Comparison of ENCODE assay signal across 8 mouse cellular contexts in the genomic region with DNA sequence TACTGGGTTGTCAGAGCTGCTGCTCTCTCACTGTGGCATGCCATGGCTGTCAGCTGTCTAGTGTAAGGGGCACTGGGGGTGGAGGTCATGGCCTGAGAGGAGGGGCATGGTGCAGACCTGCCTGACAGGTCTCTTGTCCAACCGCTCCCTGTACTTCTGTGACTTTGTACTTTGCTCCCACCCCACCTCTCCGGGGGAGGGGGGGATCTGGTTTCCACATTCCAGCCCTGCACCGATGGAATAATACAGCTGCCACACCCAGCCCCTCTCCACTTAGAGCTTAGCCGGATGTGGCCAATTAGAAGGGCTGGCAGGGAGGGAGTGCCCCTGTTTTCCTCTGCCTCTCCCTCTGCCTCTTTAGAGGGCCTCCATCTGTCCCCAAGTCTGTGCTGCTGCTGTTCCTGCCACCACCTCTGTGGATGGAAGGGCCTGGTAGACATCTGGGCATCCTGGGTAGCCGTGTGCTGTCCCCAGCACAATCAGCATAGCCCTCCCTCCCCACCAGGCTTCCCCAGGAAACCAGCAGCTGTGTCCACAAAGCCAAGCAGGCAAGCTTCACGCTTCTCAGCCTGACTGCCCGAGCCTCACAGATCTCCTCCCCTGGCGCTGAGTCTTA. TPM values are rescaled to one million over a fixed set of nuclear protein-coding genes. Genes with fewer than 3 reads are reported as not detected.
DNase-seq lines count a peak whose midpoint lies in the region; ATAC-seq lines count a peak whose summit lies in the region.

No protein-coding gene starts in this region.

- H3K9me3 ChIP-seq in midbrain, embryonic 12.5 days = no peaks in the 10 kb centered on the region
- no peaks in the 10 kb centered on the region for H3K9me3 ChIP-seq in midbrain, embryonic 15.5 days
- no peaks in the 10 kb centered on the region for H3K9me3 ChIP-seq in hindbrain, embryonic 11.5 days (ENCODE audit: control insufficient read depth, low read length)
- no peaks in the 10 kb centered on the region for H3K9me3 ChIP-seq in limb, embryonic 13.5 days

- H3K9ac ChIP-seq in midbrain, embryonic 12.5 days (replicated peaks) = no peak overlapping the region
- H3K9ac ChIP-seq in midbrain, embryonic 15.5 days = no peak overlapping the region
- H3K9ac ChIP-seq in hindbrain, embryonic 11.5 days (ENCODE audit: low read depth, low read length) = no peak overlapping the region
- peak overlapping the region; percentile 26 for H3K9ac ChIP-seq in limb, embryonic 13.5 days

- no peaks in the 10 kb centered on the region for H3K27me3 ChIP-seq in midbrain, embryonic 12.5 days
- no peaks in the 10 kb centered on the region for H3K27me3 ChIP-seq in midbrain, embryonic 15.5 days (replicated peaks)
- H3K27me3 ChIP-seq in hindbrain, embryonic 11.5 days (ENCODE audit: control insufficient read depth, insufficient read depth, low read length) = no peaks in the 10 kb centered on the region
- no peaks in the 10 kb centered on the region for H3K27me3 ChIP-seq in limb, embryonic 13.5 days

- ATAC-seq in midbrain, embryonic 12.5 days (ENCODE audit: low FRiP score, low read depth) = no peak
- no peak for ATAC-seq in midbrain, embryonic 15.5 days (replicated peaks)
- no peak for ATAC-seq in hindbrain, embryonic 11.5 days (ENCODE audit: low FRiP score)
- ATAC-seq in limb, embryonic 13.5 days (ENCODE audit: low FRiP score, low read depth) = peak; percentile 63; the same call in 1 of the 2 replicates

- H3K4me3 ChIP-seq in midbrain, embryonic 12.5 days = no peak overlapping the region
- H3K4me3 ChIP-seq in midbrain, embryonic 15.5 days = no peak overlapping the region
- H3K4me3 ChIP-seq in hindbrain, embryonic 11.5 days (ENCODE audit: low read depth, low read length) = no peak overlapping the region
- no peak overlapping the region for H3K4me3 ChIP-seq in limb, embryonic 13.5 days

- no peak overlapping the region for H3K4me2 ChIP-seq in midbrain, embryonic 12.5 days (replicated peaks)
- no peak overlapping the region for H3K4me2 ChIP-seq in midbrain, embryonic 15.5 days
- no peak overlapping the region for H3K4me2 ChIP-seq in hindbrain, embryonic 11.5 days (replicated peaks; ENCODE audit: low read depth, low read length)
- H3K4me2 ChIP-seq in limb, embryonic 13.5 days (replicated peaks) = 0 out of 2 replicates have a peak overlapping the region, but pooled peaks have one; percentile 7

- H3K36me3 ChIP-seq in midbrain, embryonic 12.5 days = peaks cover 92% of the 10 kb centered on the region
- H3K36me3 ChIP-seq in midbrain, embryonic 15.5 days (replicated peaks) = peaks cover 30% of the 10 kb centered on the region
- peaks cover 17% of the 10 kb centered on the region for H3K36me3 ChIP-seq in hindbrain, embryonic 11.5 days (ENCODE audit: control insufficient read depth, insufficient read depth, low read length)
- H3K36me3 ChIP-seq in limb, embryonic 13.5 days = peaks cover 91% of the 10 kb centered on the region

- H3K4me1 ChIP-seq in midbrain, embryonic 12.5 days = 0 out of 2 replicates have a peak, but pooled peaks cover 6% of the 10 kb centered on the region
- H3K4me1 ChIP-seq in midbrain, embryonic 15.5 days = no peaks in the 10 kb centered on the region
- 0 out of 2 replicates have a peak, but pooled peaks cover 3% of the 10 kb centered on the region for H3K4me1 ChIP-seq in hindbrain, embryonic 11.5 days (replicated peaks; ENCODE audit: control insufficient read depth, insufficient read depth, low read length)
- H3K4me1 ChIP-seq in limb, embryonic 13.5 days = peaks cover 21% of the 10 kb centered on the region

- peak overlapping the region; percentile 43 for H3K27ac ChIP-seq in midbrain, embryonic 12.5 days (replicated peaks)
- H3K27ac ChIP-seq in midbrain, embryonic 15.5 days = no peak overlapping the region
- H3K27ac ChIP-seq in hindbrain, embryonic 11.5 days (ENCODE audit: low read depth, low read length) = peak overlapping the region; percentile 20; the same call in 1 of the 2 replicates
- H3K27ac ChIP-seq in limb, embryonic 13.5 days = peak overlapping the region; percentile 58; the same call in 1 of the 2 replicates

- intact Hi-C loops in left cerebral cortex, postnatal 25 days (cut with DNase I) = no loop called here

- peak; percentile 38 for DNase-seq in hindbrain, embryonic 11.5 days (ENCODE audit: low spot score)
- DNase-seq in retina, embryonic 14.5 days (ENCODE audit: low spot score) = peak; percentile 26
- no peak for DNase-seq in cerebellum, postnatal 10 days
- DNase-seq in left cerebral cortex, postnatal 25 days (ENCODE audit: low spot score in 2 of 2) = no peak
- no peak for DNase-seq in gastrocnemius, adult 18-20 months (ENCODE audit: low spot score)

- 38% methylated on average over 8 of the region's 8 CpGs for WGBS in midbrain, embryonic 12.5 days
- WGBS in midbrain, embryonic 15.5 days = 41% methylated on average over 8 of the region's 8 CpGs
- WGBS in hindbrain, embryonic 11.5 days = 48% methylated on average over 8 of the region's 8 CpGs
- 21% methylated on average over 8 of the region's 8 CpGs for WGBS in limb, embryonic 13.5 days

RNA-seq across cellular contexts. Expression of a gene that starts 14.1 kb away (rescaled TPM):
- 11.8 and 13.1 TPM in 2 replicates for polyA plus RNA-seq in midbrain, embryonic 12.5 days (2016; fragmentation: Nextera tagmentation; extraction: Ambion mirVana)
- 15.5 and 16.3 TPM in 2 replicates for polyA plus RNA-seq in midbrain, embryonic 15.5 days (2015; fragmentation: Nextera tagmentation; extraction: Ambion mirVana)
- polyA plus RNA-seq in hindbrain, embryonic 11.5 days (2014; fragmentation: Nextera tagmentation; extraction: Ambion mirVana) = 9.6 and 9.8 TPM in 2 replicates
- polyA plus RNA-seq in limb, embryonic 13.5 days (2015; fragmentation: Nextera tagmentation; extraction: Ambion mirVana) = 6.0 and 6.1 TPM in 2 replicates
- 100 to 1,000 TPM; 119 to 121 TPM for total RNA-seq in left cerebral cortex, postnatal 25 days (2021)
- total RNA-seq in gastrocnemius, adult 18-20 months (2021) = 1 to 10 TPM in 1 of 2 experiments, under 1 TPM in 1; 0.43 to 1.2 TPM

RNA-seq across cellular contexts. Expression of a gene that starts 26.5 kb away (rescaled TPM):
- 41.9 and 43.6 TPM in 2 replicates for polyA plus RNA-seq in midbrain, embryonic 12.5 days (2016; fragmentation: Nextera tagmentation; extraction: Ambion mirVana)
- 42.5 and 43.5 TPM in 2 replicates for polyA plus RNA-seq in midbrain, embryonic 15.5 days (2015; fragmentation: Nextera tagmentation; extraction: Ambion mirVana)
- polyA plus RNA-seq in hindbrain, embryonic 11.5 days (2014; fragmentation: Nextera tagmentation; extraction: Ambion mirVana) = 21.6 and 24.7 TPM in 2 replicates
- polyA plus RNA-seq in limb, embryonic 13.5 days (2015; fragmentation: Nextera tagmentation; extraction: Ambion mirVana) = 45.6 and 45.8 TPM in 2 replicates
- total RNA-seq in left cerebral cortex, postnatal 25 days (2021) = 10 to 100 TPM; 22.3 to 28.6 TPM
- total RNA-seq in gastrocnemius, adult 18-20 months (2021) = 10 to 100 TPM; 11.0 to 12.5 TPM

Comparison
In these comparisons a context has a peak if more than half of its experiments do, and no peak if none do; other contexts are left out.
1. DNase-seq: peak in hindbrain, embryonic 11.5 days (single experiment) and retina, embryonic 14.5 days (single experiment); none in cerebellum, postnatal 10 days (0 of 2), left cerebral cortex, postnatal 25 days (0 of 2) and gastrocnemius, adult 18-20 months (single experiment).